Mouse (Mus musculus): Measurements from ENCODE around the gene Cpsf4l. TPM values are rescaled to one million over a fixed set of nuclear protein-coding genes. Genes with fewer than 3 reads are reported as not detected.

Gene Cpsf4l
- total RNA-seq, 2 experiments from 2014 or later = not detected

DNA sequence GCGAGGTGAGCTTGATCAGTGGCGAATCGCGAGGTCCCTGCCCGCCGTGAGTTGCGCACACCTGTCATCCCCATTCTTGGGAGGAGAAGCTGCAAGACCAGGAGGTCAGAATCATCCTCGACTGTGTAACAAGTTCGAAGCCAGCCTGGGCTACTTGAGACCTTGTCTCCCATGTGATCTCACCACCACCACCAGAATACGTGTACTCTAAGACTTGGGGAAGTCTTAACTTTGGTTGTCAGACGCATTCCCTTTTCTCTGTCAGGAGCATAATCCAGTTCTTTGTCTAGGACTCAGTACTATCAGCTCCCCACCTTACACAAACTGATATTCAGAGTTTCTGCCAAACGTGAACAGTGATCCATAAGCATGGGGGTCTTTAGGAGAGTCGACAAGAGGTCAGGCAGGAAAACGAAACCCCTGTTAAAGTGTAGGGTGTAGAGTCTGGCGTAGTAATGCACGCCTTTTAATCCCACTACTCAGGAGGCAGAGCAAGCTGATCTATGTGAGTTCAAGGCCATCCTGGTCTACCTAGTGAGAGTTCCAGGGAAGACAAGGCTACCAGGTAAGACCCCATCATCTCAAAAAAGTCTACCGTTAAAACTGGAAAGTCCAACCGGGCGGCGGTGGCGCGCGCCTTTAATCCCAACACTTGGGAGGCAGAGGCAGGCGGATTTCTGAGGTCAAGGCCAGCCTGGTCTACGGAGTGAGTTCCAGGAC is 24.9 kb downstream of the Cpsf4l start:
- intact Hi-C loops (cut with DNase I) = loop anchor here (5.0 kb wide), 1 partner anchor 38 kb away; the partner anchor contains the start of gene Cog1
- Histone ChIP-seq H3K4me3 (peak overlapping the region; percentile 89), H3K27ac (peak overlapping the region; percentile 92)
- TF ChIP-seq CTCF (IDR thresholded peaks at IDR 0.05) = no peak
- peak; percentile 10 for DNase-seq

DNA sequence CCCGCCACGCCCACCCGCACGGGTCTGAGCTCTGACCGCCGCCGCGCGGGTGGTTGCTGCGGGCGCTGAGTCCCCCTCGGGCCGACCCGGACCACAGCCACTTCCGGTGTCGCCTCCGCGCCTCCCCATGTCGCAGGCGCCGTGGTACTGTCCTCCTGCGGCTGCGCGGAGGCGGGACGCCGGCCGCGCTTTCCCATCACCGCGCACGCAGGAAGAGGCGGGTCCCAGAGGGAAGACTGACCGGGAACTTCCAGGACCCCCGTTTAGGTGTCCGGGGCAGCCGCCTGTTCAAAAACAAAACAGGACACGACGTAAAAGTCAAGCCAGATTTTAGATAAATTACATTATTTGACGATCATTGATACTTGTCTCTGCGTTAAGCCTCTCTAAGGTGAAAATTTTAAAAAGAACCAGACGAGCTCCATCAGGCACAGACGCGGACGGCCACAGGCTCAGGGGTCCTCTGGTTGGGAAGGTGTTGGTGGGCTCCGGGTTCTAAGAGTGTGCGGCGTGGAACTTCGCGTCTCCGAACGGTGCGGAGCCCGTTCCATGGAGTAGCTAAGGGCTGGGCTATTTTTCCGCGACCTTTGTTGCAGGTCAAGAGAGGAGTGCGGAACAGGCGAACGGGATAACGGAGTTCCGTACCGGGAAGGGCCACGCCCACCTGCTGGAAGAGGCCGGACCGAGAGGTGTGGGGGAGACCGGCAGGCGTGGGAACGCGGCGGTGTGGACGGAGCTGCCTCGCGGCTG is 25.7 kb downstream of the Cpsf4l start, which contains the start of the genes Fam104a and D11Wsu47e:
Gene Fam104a, minus strand, starts transcription at position 199 of the 750 bp plus-strand sequence.
Gene D11Wsu47e, plus strand, starts transcription at position 456 of the 750 bp plus-strand sequence.
- H3K27ac ChIP-seq = peak within 1 kb of the TSS; percentile 92
- H3K4me3 ChIP-seq = peak within 1 kb of the TSS; percentile 89
- DNase-seq = peak; percentile 97
- intact Hi-C loops (cut with DNase I) = loop anchor here (5.0 kb wide), 1 partner anchor 37 kb away; the partner anchor contains the start of gene Cog1
- no peak for TF ChIP-seq CTCF (IDR thresholded peaks at IDR 0.05)

DNA sequence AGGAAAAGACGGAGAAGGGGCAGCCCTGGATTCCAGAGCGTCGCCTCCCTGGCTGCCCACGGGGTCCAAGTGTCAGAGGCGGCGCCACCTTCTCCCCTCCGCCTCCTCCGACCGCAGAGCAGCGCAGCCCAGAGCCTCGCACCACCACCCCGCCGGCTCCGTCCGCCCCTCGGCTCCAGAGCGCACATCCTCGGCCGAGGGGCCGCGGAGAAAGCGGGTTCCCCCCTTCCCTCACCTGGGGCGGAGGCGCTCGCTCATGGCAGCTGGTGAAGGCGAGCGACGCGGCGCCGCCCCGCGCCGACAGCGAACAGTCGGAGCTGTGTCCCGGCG is 26.2 kb downstream of the Cpsf4l start:
- intact Hi-C loops (cut with DNase I) = loop anchor here (5.0 kb wide), 1 partner anchor 36 kb away; the partner anchor contains the start of gene Cog1
- H3K27ac ChIP-seq = peak overlapping the region; percentile 92
- no peak for DNase-seq
- peak overlapping the region; percentile 89 for H3K4me3 ChIP-seq
- TF ChIP-seq CTCF (IDR thresholded peaks at IDR 0.05) = no peak

DNA sequence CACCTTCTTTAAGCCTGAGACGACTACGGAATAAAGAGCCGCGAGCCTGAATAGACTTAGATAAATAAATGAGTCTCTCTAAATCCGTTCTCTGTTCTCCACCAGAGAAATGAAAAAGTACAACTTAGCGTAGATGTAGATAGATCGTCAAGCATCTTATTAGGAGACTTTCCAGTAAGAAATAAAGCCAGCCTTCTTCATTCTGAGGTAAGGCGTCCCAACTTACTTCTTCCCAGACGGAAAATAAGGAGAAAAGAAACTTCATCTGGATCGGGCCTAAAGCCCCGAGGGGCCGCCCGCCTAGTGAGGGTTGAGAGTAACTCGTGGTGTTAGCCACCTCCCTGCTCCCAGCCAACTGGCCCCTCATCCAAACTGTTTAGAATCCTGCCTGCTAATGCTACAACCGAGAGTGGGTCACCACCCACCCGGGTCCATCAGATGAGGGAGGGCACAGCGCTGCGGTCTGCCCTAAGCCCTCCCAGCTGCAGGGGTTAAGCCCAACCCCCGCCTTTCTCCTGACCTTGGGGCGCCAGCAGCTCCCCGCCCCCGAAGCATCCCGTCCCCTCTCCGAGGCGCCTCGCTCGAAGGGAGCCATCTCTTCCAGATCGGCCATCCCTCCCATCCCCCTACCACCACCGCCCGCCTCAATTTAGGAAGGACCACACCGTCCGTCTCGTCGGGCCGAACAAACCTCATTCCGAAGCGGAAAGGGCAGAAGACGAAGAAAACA is 26.8 kb downstream of the Cpsf4l start:
- peak overlapping the region; percentile 92 for H3K27ac ChIP-seq
- peak overlapping the region; percentile 89 for H3K4me3 ChIP-seq
- TF ChIP-seq CTCF (IDR thresholded peaks at IDR 0.05) = no peak
- intact Hi-C loops (cut with DNase I) = loop anchor here (5.0 kb wide), 1 partner anchor 36 kb away; the partner anchor contains the start of gene Cog1
- peak; percentile 59 for DNase-seq

DNA sequence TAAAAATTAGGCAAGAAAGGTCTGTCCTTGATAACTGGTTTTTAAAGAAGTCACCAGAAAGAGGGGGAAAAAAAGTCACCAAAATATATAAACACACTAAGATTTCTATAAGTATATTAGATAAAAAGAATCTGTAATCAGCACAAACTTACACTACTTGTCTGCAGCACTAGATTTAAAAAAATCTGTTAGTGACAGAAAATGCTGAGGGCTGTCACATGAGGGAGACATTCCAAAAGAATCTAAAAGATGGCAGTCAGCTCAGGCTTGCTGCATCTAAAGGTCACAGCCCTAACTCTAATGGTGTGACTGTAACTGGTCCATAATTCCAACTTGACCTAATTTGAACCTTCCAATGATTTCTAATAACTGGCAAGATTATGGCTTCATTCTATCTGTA is 27.8 kb downstream of the Cpsf4l start:
- H3K4me3 ChIP-seq = peak overlapping the region; percentile 89; the same call in 1 of the 2 replicates
- DNase-seq = peak; percentile 7
- H3K27ac ChIP-seq = peak overlapping the region; percentile 92
- intact Hi-C loops (cut with DNase I) = loop anchor here (5.0 kb wide), 1 partner anchor 35 kb away; the partner anchor contains the start of gene Cog1
- TF ChIP-seq CTCF (IDR thresholded peaks at IDR 0.05) = no peak

DNA sequence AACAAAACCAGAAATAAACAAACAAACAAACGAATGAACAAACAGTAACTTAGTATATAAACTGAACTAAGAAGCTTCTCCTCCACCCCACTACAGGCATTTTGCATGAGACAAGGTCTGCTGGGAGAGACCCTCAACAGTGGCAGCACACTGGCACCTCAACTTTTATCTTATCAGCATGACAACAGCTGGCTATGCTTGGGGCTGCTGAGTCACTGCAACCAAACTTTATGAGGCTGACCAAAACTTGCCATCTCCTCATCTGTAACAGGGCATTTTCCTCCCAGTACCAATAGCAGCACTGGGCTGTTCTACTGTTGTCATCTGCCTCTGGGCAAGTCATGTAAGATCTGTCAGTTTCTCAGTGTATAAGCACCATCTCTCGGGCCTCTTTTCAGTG is 28.9 kb downstream of the Cpsf4l start:
- intact Hi-C loops (cut with DNase I) = loop anchor here (5.0 kb wide), 1 partner anchor 34 kb away; the partner anchor contains the start of gene Cog1
- peak overlapping the region; percentile 21 for H3K27ac ChIP-seq
- H3K4me3 ChIP-seq = no peak overlapping the region
- no peak for TF ChIP-seq CTCF (IDR thresholded peaks at IDR 0.05)
- DNase-seq = peak; percentile 11

DNA sequence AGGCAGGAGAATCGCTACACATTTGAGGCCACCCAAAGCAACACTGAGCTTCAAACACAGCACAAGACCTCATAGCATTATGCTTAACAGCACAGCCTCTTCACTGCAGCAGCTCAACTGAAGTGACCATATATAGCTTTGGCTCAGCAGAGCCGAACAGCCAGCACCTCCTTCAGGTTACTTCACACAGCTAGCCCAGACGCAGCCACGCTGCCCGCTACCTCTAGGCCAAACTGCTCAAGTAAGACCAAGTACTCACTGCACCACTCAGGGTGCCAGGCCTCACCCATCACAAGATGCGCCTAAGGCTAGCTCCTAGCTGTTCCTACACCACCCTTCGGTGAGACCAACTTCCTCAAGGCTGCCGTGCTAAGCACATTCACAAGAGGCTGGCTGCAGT is 31.4 kb downstream of the Cpsf4l start:
- Histone ChIP-seq H3K27ac (peak overlapping the region; percentile 75), H3K4me3 (no peak overlapping the region)
- TF ChIP-seq CTCF (IDR thresholded peaks at IDR 0.05) = peak; percentile 8; the same call in 1 of the 2 replicates
- intact Hi-C loops (cut with DNase I) = no loop called here
- DNase-seq = peak; percentile 52

DNA sequence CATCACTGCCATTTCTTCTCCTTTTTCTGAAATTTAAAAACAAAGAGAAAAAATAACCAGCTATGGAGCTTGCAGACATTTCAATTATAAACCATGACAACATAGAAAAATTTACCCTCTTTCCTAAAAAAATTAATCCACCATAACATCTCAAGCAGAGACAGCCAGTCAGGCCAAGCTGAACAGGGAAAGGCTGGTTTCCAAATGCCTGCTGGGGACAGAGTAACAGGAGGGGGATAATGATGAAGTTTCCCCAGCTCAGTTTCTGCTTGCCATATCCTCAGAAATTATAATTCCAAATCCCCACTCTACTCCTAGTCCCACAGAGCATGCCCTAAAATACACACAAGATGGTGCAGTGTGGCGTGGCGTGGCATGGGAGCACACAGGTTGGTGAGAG is 32.4 kb downstream of the Cpsf4l start:
- intact Hi-C loops (cut with DNase I) = no loop called here
- TF ChIP-seq CTCF (IDR thresholded peaks at IDR 0.05) = no peak
- DNase-seq = peak; percentile 9
- Histone ChIP-seq H3K4me3 (no peak overlapping the region), H3K27ac (peak overlapping the region; percentile 75)

DNA sequence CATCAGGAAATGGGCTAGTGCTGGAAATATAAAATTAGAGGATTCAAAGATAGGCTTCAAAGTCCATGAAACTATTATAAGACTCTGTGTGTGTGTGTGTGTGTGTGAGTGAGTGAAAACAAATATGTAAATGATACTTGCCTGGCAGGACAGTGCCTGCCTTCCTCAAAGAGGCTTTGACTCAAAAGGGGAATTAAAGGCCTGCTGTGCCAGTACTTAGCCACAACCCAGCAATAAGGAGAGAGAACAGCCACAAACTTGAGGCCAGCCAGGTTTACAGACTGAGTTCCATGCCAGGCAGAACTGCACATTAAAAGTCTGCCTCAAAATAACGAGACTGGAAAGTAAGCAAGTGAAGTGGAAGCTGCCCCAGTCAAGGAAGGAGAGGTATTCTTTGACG is 33.0 kb downstream of the Cpsf4l start:
- intact Hi-C loops (cut with DNase I) = no loop called here
- peak; percentile 17 for DNase-seq
- no peak for TF ChIP-seq CTCF (IDR thresholded peaks at IDR 0.05)

DNA sequence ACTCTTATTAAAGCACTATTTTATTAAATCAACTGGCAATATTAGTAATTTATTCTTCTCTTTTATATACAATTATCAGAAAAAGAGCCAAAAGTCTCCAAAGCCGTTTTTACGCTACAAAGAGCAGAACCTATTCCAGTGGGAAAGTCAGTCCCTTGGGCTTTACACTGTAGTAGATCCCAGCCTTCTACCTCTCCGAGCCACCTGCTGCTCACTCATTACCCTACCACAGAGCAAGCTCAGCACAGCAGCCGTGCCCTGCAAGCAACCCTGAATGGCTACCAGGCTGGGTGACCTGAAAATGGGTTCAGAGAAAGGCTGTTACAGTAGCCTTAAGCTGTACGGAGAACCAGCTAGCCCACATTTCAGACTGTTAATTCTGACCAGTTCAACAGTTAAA is 35.2 kb downstream of the Cpsf4l start:
- TF ChIP-seq CTCF (IDR thresholded peaks at IDR 0.05) = no peak
- Histone ChIP-seq H3K27ac (peak overlapping the region; percentile 78), H3K4me3 (no peak overlapping the region)
- intact Hi-C loops (cut with DNase I) = no loop called here
- DNase-seq = peak; percentile 28

More for the DNA sequence above, 33.0 kb downstream of the Cpsf4l start:
- H3K27ac ChIP-seq = peak overlapping the region; percentile 75
- no peak overlapping the region for H3K4me3 ChIP-seq

DNA sequence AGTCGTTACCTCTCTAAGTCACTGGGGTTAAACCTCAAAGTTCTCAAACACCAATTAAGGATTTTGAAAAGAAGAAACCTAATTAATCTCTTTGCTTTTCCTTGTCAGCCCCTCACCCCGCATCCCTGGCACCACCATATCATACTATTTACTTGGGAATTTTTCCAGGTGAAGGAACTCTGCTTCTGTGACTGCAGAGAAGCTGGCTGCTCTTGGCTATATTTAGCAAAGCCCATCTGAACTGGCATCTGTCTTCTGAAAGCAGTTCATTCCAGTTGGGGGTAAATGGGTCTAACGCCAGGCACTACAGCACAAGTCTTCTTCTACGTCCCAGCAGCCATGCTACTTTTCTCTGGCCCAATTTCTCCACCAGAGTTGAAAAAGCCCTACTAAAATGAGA is 36.2 kb downstream of the Cpsf4l start:
- no peak for DNase-seq
- peak overlapping the region; percentile 38 for H3K4me3 ChIP-seq
- no peak for TF ChIP-seq CTCF (IDR thresholded peaks at IDR 0.05)
- peak overlapping the region; percentile 78 for H3K27ac ChIP-seq
- intact Hi-C loops (cut with DNase I) = no loop called here

DNA sequence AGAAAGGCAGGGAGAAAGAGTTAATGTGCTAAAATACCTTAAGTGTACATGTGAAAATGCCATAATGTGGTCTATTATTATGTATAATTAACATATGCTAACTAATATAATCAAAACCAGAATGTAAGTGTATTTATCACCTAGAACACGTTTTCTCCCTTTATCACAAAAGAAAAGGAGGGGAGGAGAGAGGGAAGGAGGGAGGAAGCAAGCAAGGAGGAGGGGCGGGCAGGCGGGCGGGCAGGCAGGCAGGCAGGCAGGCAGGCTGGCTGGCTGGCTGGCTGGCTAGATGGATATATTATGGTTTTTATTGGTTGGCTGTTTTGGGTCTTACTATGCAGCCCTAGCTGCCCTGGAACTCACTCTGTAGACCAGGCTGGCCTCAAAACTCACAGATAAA is 40.1 kb downstream of the Cpsf4l start:
- Histone ChIP-seq H3K27ac (no peak overlapping the region), H3K4me3 (no peak overlapping the region)
- no peak for DNase-seq
- TF ChIP-seq CTCF (IDR thresholded peaks at IDR 0.05) = no peak
- intact Hi-C loops (cut with DNase I) = no loop called here

Measured in gastrocnemius, adult 2 months (tissue).